Mouse (Mus musculus): ENCODE measurements around the gene Abcc10. TPM values are rescaled to one million over a fixed set of nuclear protein-coding genes. Genes with fewer than 3 reads are reported as not detected.

The Abcc10 gene
- polyA plus RNA-seq, 1 experiment from 2014 or later: 5.4 TPM

DNA sequence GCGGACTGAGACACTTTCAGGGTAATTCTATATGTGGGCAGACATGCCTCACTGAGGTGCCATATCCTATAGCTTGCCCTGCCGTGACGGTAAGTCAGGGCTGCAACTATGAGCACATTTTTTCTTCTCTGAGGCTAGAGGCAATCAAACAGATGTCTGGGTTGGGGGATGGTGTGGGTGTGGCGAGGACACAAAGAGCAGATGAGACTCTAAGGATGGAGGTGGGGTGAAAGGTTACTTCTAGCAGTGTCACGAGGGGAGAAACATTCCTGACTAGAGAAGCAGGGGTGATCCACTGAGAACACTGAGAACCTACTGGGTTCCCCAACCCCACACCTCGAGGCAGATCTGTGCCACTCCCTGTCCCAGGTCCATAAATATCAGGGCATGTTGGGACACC lies 61.2 kb downstream of the Abcc10 start:
- WGBS: 67% methylated on average over 6 of the region's 6 CpGs
- Histone ChIP-seq H3K9me3 (no peaks in the 10 kb centered on the region), H3K27ac (no peak overlapping the region), H3K27me3 (ENCODE audit: insufficient read depth, poor library complexity, severe bottlenecking) (no peaks in the 10 kb centered on the region), H3K4me3 (no peak overlapping the region), H3K36me3 (peaks cover 92% of the 10 kb centered on the region), H3K4me1 (peaks cover 43% of the 10 kb centered on the region)
- DNase-seq (ENCODE audit: low spot score): no peak

DNA sequence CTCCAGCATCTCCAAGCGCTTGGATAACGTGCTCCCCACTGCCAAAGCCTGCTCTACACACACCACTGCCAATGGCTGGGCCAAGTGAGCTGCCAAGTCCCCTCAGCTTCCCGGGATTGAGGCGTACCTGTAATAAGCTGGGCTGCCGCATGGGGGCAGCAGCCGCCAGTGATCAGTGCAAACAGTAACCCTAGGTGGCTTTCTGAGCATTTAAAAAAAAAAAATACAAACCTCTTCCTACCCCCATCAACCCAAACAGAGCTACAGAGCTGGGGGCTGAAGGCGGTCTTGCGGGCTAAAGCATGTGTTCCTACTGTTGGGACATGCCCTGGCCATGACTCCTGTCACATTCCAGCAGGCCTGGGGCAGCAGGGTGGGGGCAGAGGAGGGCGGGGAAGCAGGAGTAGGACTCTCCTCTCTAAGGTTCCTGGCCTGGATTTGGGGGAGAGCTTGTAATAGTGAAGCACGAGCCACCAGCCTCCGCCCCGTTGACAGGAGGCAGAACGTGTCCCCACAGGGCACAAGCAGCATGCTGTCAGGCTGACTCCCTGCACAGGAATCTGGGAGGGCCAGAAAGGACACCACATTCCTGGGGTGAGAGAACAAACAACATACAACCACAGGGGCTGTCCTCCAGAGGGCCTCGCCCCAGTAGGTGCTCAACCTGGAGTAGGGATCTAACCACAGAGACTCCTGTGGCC lies 62.1 kb downstream of the Abcc10 start:
- Histone ChIP-seq H3K4me3 (no peak overlapping the region), H3K36me3 (peaks cover 92% of the 10 kb centered on the region), H3K4me1 (peaks cover 40% of the 10 kb centered on the region), H3K9me3 (no peaks in the 10 kb centered on the region), H3K27ac (no peak overlapping the region), H3K27me3 (ENCODE audit: insufficient read depth, poor library complexity, severe bottlenecking) (no peaks in the 10 kb centered on the region)
- 22% methylated on average over 14 of the region's 14 CpGs for WGBS
- no peak for DNase-seq (ENCODE audit: low spot score)

DNA sequence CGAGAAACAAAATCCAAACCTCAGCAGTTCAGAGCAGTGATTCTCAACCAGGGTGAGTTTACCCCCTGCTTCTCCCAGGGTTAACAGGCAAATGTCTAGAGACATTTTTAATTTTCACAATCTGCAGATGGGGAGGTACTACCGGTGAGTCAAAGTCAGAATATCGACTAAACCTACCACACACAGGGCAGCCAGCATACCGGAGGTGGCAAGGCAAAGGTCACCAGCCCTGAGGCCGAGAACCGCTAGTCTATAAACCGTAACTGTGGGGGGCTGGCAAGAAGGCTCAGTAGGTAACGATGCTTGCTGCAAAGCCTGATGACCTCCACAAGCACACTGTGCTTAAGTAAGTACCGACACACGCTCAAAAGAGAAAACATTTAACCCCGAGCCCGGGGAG lies 62.6 kb downstream of the Abcc10 start:
- Histone ChIP-seq H3K9me3 (no peaks in the 10 kb centered on the region), H3K4me1 (peaks cover 46% of the 10 kb centered on the region), H3K27me3 (ENCODE audit: insufficient read depth, poor library complexity, severe bottlenecking) (no peaks in the 10 kb centered on the region), H3K36me3 (peaks cover 92% of the 10 kb centered on the region), H3K4me3 (no peak overlapping the region), H3K27ac (no peak overlapping the region)
- no peak for DNase-seq (ENCODE audit: low spot score)
- WGBS: 87% methylated on average over 12 of the region's 12 CpGs

DNA sequence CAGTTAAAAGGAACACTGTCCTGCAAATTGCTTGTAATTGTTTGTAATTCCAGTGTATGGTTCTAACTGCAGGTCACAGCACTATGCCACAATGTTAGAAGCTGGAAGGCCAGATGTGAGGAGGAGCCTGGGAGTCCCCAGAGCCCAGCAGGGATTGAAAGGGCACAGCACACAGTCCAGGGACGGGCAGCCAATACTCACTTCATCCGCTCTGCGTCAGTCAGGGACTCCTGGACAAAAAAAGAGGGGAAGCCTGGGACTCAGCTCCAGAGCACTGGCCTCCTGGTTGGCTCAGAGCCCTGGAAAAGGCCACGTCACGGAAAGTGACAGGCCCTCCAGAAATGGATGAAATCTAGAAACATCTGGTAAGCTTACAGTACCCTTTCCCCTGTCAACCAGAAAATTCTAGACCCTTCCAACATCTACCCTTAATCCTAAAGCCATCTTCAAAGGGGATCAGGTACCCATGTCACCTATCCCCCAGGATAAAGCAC lies 65.9 kb downstream of the Abcc10 start:
- H3K9me3 ChIP-seq: no peaks in the 10 kb centered on the region
- H3K4me3 ChIP-seq: no peak overlapping the region
- no peak overlapping the region for H3K27ac ChIP-seq
- peaks cover 49% of the 10 kb centered on the region for H3K4me1 ChIP-seq
- WGBS: 87% methylated on average over 5 of the region's 5 CpGs
- peaks cover 96% of the 10 kb centered on the region for H3K36me3 ChIP-seq
- H3K27me3 ChIP-seq (ENCODE audit: insufficient read depth, poor library complexity, severe bottlenecking): 0 out of 2 replicates have a peak, but pooled peaks cover under 1% of the 10 kb centered on the region
- no peak for DNase-seq (ENCODE audit: low spot score)

DNA sequence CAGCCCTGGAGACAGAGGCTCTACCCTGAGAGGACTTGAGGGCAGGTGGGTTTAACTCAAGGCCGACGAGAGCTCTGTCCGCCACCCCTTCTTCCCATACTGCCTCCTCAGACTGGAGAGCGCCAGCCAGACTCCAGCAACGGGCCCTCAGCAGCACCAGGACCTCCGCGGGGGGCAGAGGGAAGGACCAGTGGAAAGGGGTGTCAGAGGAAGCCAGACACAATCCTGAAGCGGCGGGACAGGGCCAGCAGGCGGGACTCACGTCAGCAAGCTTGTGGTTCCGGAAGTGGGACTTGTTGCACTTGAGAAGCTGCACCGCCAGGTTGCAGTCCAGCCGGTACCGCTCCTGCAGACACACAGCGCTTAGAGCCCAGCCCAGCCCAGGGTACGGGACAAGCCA lies 68.5 kb downstream of the Abcc10 start:
- 85% methylated on average over 17 of the region's 17 CpGs for WGBS
- Histone ChIP-seq H3K27ac (no peak overlapping the region), H3K36me3 (peaks cover 87% of the 10 kb centered on the region), H3K4me3 (no peak overlapping the region), H3K9me3 (no peaks in the 10 kb centered on the region), H3K27me3 (ENCODE audit: insufficient read depth, poor library complexity, severe bottlenecking) (peaks cover 26% of the 10 kb centered on the region), H3K4me1 (peaks cover 35% of the 10 kb centered on the region)
- DNase-seq (ENCODE audit: low spot score): no peak

DNA sequence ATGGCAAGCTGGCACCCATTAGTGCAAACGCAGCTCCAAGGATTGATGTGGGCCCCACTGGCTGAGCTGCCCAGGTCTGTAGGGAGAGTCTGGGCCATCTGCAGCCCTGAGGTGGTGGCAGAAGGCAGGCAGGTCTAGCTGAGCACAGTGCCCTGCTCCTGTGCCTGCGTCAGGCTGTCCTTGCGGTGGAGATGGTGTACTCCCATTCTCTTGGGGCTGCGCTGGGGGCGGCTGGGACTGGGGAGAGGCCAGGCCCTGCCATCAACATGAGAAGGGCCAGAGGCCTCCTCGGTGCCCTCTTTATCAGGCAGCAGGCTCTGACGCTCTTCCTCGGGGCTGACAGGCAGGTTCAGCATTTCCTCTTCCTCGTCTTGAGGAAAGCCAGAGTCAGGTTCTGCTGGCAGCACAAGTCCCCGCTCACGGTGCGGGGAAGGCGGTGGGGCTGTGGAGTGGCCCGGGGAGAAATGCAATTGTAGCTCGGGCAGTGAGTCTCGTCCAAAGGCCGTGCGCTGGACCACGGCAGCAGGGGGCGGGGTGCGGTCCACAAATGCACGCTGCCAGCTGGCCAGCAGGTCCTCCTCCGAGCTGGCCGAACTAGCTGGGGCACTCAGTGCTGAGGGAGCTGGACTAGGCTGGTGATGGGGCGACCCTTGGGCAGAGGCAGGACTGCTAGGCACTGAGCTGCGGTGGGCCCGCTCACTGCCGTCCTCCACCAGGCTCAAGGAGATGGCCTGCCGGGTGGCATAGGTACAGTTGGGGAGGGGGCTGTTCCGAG lies 69.7 kb downstream of the Abcc10 start:
- no peak overlapping the region for H3K4me3 ChIP-seq
- 73% methylated on average over 30 of the region's 30 CpGs for WGBS
- no peak for DNase-seq (ENCODE audit: low spot score)
- no peaks in the 10 kb centered on the region for H3K9me3 ChIP-seq
- peaks cover 75% of the 10 kb centered on the region for H3K36me3 ChIP-seq
- peaks cover 34% of the 10 kb centered on the region for H3K27me3 ChIP-seq (ENCODE audit: insufficient read depth, poor library complexity, severe bottlenecking)
- H3K27ac ChIP-seq: peak overlapping the region; percentile 48; the same call in 1 of the 2 replicates
- peaks cover 47% of the 10 kb centered on the region for H3K4me1 ChIP-seq

DNA sequence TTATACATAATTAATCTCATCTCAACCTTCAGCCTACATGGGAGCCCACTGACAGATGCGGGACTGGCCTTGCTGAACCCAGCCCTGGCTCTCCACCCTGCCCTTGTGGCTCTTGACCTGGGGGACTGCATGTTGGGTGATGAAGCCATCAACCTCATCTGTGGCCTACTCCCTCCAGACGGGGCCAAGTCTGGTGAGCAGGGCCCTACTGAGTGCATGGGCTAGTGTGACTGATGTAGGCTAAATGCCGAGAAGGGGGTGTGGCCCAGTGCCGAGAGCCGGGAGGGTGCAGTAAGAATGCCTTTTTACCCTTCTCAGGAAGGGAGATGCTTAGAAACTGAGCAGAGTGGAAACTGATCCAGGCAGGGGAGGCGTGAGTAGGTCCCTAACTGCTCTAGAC lies 73.0 kb downstream of the Abcc10 start:
- Histone ChIP-seq H3K36me3 (peaks cover 66% of the 10 kb centered on the region), H3K27me3 (ENCODE audit: insufficient read depth, poor library complexity, severe bottlenecking) (peaks cover 34% of the 10 kb centered on the region), H3K4me1 (peaks cover 41% of the 10 kb centered on the region), H3K27ac (no peak overlapping the region), H3K4me3 (no peak overlapping the region), H3K9me3 (no peaks in the 10 kb centered on the region)
- DNase-seq (ENCODE audit: low spot score): no peak
- WGBS: 23% methylated on average over 6 of the region's 6 CpGs

GRCm38 (mm10) chr17:46254106-46254505 lies 74.0 kb downstream of the Abcc10 start:
- peaks cover 66% of the 10 kb centered on the region for H3K36me3 ChIP-seq
- DNase-seq (ENCODE audit: low spot score): no peak
- under 1% methylated on average over 52 of the region's 54 CpGs for WGBS
- H3K9me3 ChIP-seq: no peaks in the 10 kb centered on the region
- peaks cover 34% of the 10 kb centered on the region for H3K27me3 ChIP-seq (ENCODE audit: insufficient read depth, poor library complexity, severe bottlenecking)
- H3K4me1 ChIP-seq: peaks cover 35% of the 10 kb centered on the region
- peak overlapping the region; percentile 72 for H3K4me3 ChIP-seq
- H3K27ac ChIP-seq: peak overlapping the region; percentile 31

DNA sequence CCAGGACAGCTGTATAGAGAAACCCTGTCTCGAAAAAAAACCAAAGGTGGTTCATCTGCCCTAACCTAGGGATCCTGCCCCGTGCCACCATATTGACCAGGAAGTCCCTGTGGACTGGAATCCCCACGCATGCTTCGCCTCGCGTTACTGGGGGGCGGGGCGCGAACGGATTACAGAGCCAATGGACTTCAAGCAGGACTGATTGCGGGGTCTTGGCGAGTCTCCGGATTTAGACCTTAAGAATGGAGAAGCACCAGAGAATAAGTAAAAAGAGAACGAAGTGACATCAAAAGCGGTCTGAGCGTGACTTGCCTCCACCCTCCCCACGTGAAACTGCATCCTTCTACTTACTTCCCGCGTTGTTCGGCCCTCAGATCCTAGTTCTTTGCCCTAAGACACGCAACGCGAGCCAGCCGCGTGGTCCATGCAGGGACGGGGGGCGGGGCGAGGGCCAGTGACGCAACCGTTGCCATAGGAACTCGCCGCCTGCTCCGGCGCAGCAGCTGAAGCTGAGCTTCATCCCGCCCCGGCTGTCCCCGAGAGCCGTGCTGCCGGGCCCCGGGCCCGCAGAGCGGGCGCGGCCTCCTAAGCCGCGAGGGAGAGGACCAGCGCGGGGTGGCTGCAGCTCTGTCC lies 74.6 kb downstream of the Abcc10 start, which contains the start of gene Lrrc73:
Lrrc73 (plus strand) TSS at position 80 of the 633 bp plus-strand sequence.
- no peaks in the 10 kb centered on the region for H3K9me3 ChIP-seq
- H3K27me3 ChIP-seq (ENCODE audit: insufficient read depth, poor library complexity, severe bottlenecking): peaks cover 34% of the 10 kb centered on the region
- peaks cover 62% of the 10 kb centered on the region for H3K36me3 ChIP-seq
- peak within 1 kb of the TSS; percentile 31 for H3K27ac ChIP-seq
- DNase-seq (ENCODE audit: low spot score): peak; percentile 94
- 2% methylated on average over 48 of the region's 48 CpGs for WGBS
- peaks cover 35% of the 10 kb centered on the region for H3K4me1 ChIP-seq
- peak within 1 kb of the TSS; percentile 72 for H3K4me3 ChIP-seq

Other genes starting within 250 kb of the Abcc10 start
- 150 and 166 TPM in 2 replicates for gene Mrps18a, start 217.4 kb downstream of the Abcc10 start, polyA plus RNA-seq (2016; fragmentation: Nextera tagmentation; extraction: Ambion mirVana)
- 5.1 and 7.3 TPM in 2 replicates for gene Rsph9, start 184.1 kb downstream of the Abcc10 start, polyA plus RNA-seq (2016; fragmentation: Nextera tagmentation; extraction: Ambion mirVana)
- gene Mad2l1bp, start 174.8 kb downstream of the Abcc10 start, polyA plus RNA-seq (2016; fragmentation: Nextera tagmentation; extraction: Ambion mirVana): 39.9 and 41.6 TPM in 2 replicates
- 32.3 and 34.9 TPM in 2 replicates for gene Gtpbp2, start 167.3 kb downstream of the Abcc10 start, polyA plus RNA-seq (2016; fragmentation: Nextera tagmentation; extraction: Ambion mirVana)
- gene Polh, start 125.7 kb downstream of the Abcc10 start, polyA plus RNA-seq (2016; fragmentation: Nextera tagmentation; extraction: Ambion mirVana): 8.3 and 12.2 TPM in 2 replicates
- 33.5 and 42.8 TPM in 2 replicates for gene Xpo5, start 125.6 kb downstream of the Abcc10 start, polyA plus RNA-seq (2016; fragmentation: Nextera tagmentation; extraction: Ambion mirVana)
- gene Polr1c, start 80.3 kb downstream of the Abcc10 start, polyA plus RNA-seq (2016; fragmentation: Nextera tagmentation; extraction: Ambion mirVana): 53.8 and 81.2 TPM in 2 replicates
- 77.0 and 83.9 TPM in 2 replicates for gene Yipf3, start 80.3 kb downstream of the Abcc10 start, polyA plus RNA-seq (2016; fragmentation: Nextera tagmentation; extraction: Ambion mirVana)
- 0.33 and 0.38 TPM in 2 replicates for gene Lrrc73, start 74.8 kb downstream of the Abcc10 start, polyA plus RNA-seq (2016; fragmentation: Nextera tagmentation; extraction: Ambion mirVana)
- gene Tjap1, start 45.3 kb downstream of the Abcc10 start, polyA plus RNA-seq (2016; fragmentation: Nextera tagmentation; extraction: Ambion mirVana): 46.5 and 55.8 TPM in 2 replicates
- gene Dlk2, start 30.9 kb downstream of the Abcc10 start, polyA plus RNA-seq (2016; fragmentation: Nextera tagmentation; extraction: Ambion mirVana): 0.36 and 0.77 TPM in 2 replicates
- gene Zfp318, start 55.4 kb upstream of the Abcc10 start, polyA plus RNA-seq (2016; fragmentation: Nextera tagmentation; extraction: Ambion mirVana): 6.1 and 7.0 TPM in 2 replicates
- gene Crip3, start 100.6 kb upstream of the Abcc10 start, polyA plus RNA-seq (2016; fragmentation: Nextera tagmentation; extraction: Ambion mirVana): 0.54 and 0.83 TPM in 2 replicates
- 0.15 and 0.30 TPM in 2 replicates for gene Slc22a7, start 110.1 kb upstream of the Abcc10 start, polyA plus RNA-seq (2016; fragmentation: Nextera tagmentation; extraction: Ambion mirVana)
- gene Ttbk1, start 159.3 kb upstream of the Abcc10 start, polyA plus RNA-seq (2016; fragmentation: Nextera tagmentation; extraction: Ambion mirVana): 0.09 and 0.14 TPM in 2 replicates
- 36.5 and 52.8 TPM in 2 replicates for gene Dnph1, start 168.4 kb upstream of the Abcc10 start, polyA plus RNA-seq (2016; fragmentation: Nextera tagmentation; extraction: Ambion mirVana)
- gene Cul9, start 218.0 kb upstream of the Abcc10 start, polyA plus RNA-seq (2016; fragmentation: Nextera tagmentation; extraction: Ambion mirVana): 4.8 and 5.3 TPM in 2 replicates
- 10.9 and 15.7 TPM in 2 replicates for gene Srf, start 227.8 kb upstream of the Abcc10 start, polyA plus RNA-seq (2016; fragmentation: Nextera tagmentation; extraction: Ambion mirVana)

Data from heart, embryonic 10.5 days (tissue).